Mouse (Mus musculus) lung, embryonic 14.5 days (tissue): Measurements from ENCODE around the gene Ins2. TPM values are rescaled to one million over a fixed set of nuclear protein-coding genes. Genes with fewer than 3 reads are reported as not detected.

ENCODE experiments used
- ATAC-seq: fragments of 200-750 bp; cut with Nextera tagmentation; 2 replicates; pipeline ENCODE4 v1.8.0; 2017; ENCODE audit warnings: mild to moderate bottlenecking, moderate TSS enrichment, moderate library complexity; ENCODE audit not compliant: insufficient read depth
- DNase-seq: peaks from one replicate; pipeline ENCODE4 v3.0.0-alpha.2; 2015
- H3K27ac ChIP-seq: fragments of 300-500 bp; sonication (generic); 2 replicates; pipeline ENCODE4 v1.5.1; 2014; ENCODE audit warnings: low read depth, mild to moderate bottlenecking, moderate library complexity
- H3K27me3 ChIP-seq: fragments of 300-500 bp; sonication (generic); 2 replicates; pipeline ENCODE4 v1.6.1; 2014; ENCODE audit warnings: low read length, control low read depth; ENCODE audit not compliant: insufficient read depth
- H3K36me3 ChIP-seq: fragments of 300-500 bp; sonication (generic); 2 replicates; pipeline ENCODE4 v1.6.1; 2014; ENCODE audit warnings: control low read depth; ENCODE audit not compliant: insufficient read depth
- H3K4me1 ChIP-seq: fragments of 300-500 bp; sonication (generic); 2 replicates; pipeline ENCODE4 v1.6.1; 2014; ENCODE audit warnings: antibody characterized with exemption, control low read depth; ENCODE audit not compliant: insufficient read depth
- H3K4me2 ChIP-seq: fragments of 300-500 bp; sonication (generic); 2 replicates; pipeline ENCODE4 v1.6.1; 2014; ENCODE audit warnings: mild to moderate bottlenecking
- H3K4me3 ChIP-seq: fragments of 300-500 bp; sonication (generic); 2 replicates; pipeline ENCODE4 v1.5.1; 2014; ENCODE audit warnings: low read depth, low read length
- H3K9ac ChIP-seq: fragments of 300-500 bp; sonication (generic); 2 replicates; pipeline ENCODE4 v1.6.1; 2014
- H3K9me3 ChIP-seq: fragments of 300-500 bp; sonication (generic); 2 replicates; pipeline ENCODE4 v1.6.1; 2016; ENCODE audit warnings: low read depth, low read length, control low read depth
- CTCF ChIP-seq: IDR thresholded peaks from 2 replicates; pipeline ENCODE4 v1.5.1; 2016; ENCODE audit warnings: antibody characterized with exemption, low read depth
- WGBS: fragments of 180-500 bp; shearing (Covaris S2); extraction: QIAGEN DNeasy Blood & Tissue Kit; methylation state at CpG from one replicate; pipeline ENCODE4 v1.1.7; 2014; 5-methylcytosine and 5-hydroxymethylcytosine counted together
- polyA plus RNA-seq: library from polyadenylated mRNA; unstranded; fragments of >200 nt; fragmentation: Nextera tagmentation; extraction: Ambion mirVana; gene quantifications from 2 replicates; pipeline ENCODE4 v1.2.1, GENCODE M21; 2014

Ins2 gene
- polyA plus RNA-seq, 1 experiment from 2014 or later, result not detected

DNA sequence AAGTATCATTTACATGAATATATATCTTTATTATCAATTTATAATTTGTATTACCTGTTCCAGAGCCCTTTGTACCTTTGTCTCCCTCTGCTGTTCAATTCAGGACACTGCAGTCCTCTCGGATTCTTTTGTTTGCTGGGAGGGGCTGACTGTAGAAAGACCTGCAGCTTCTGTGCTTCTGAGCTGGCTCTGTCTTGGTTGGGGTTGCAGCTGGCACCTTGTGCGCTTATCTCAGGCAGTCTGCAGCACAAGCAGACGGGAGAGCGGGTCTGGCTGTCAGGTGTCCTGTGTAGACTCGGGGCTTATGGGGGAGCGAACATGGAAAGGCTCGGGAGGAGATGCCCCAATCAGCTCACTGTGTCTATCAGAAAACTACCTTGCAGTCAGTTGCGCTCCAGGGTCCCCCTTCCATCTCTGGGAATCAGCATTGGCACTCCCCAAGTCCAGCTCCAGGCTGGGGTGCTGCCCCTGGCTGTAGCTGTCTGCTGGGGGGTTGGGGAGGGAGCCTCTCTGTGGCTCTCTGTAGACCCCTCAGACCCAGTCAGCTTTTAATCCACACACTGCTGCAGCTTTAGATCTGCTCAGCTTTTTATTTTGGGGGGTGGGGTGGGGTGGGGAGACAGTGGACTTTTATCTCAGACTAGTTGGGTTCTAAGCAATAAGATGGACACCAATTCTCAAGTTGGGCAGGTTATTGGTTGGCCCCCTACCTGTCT lies 28.2 kb downstream of the Ins2 start:
- Histone ChIP-seq H3K27me3 (no peaks in the 10 kb centered on the region), H3K9me3 (no peaks in the 10 kb centered on the region), H3K9ac (no peak overlapping the region), H3K4me2 (peak overlapping the region; percentile 50; the same call in 1 of the 2 replicates), H3K4me1 (no peaks in the 10 kb centered on the region), H3K27ac (no peak overlapping the region), H3K4me3 (peak overlapping the region; percentile 8; the same call in 1 of the 2 replicates), H3K36me3 (no peaks in the 10 kb centered on the region)
- DNase-seq (peak; percentile 72), ATAC-seq (no peak)
- 16% methylated on average over 8 of the region's 8 CpGs for WGBS
- peak; percentile 88 for TF ChIP-seq CTCF

DNA sequence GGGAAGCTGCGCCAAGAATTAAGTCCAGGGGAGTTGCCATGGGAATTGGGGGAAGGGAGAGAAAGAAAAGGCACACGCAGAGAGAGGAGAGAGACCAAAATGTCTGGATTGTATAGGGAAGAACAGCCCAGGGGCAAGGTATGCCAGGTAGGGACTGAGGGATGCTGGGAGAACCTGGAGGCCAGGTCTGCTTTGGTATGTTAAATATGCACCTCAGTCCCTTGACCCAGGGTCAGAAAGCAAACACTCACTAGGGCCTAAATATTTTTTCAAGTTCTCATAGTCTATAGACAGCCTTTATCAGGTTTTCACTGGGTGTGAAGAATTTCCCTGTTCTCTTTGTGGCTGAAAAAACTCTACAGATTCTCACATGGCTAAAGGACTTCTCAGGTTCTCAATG lies 36.3 kb downstream of the Ins2 start:
- no peaks in the 10 kb centered on the region for H3K36me3 ChIP-seq
- no peak for TF ChIP-seq CTCF
- peak overlapping the region; percentile 67 for H3K27ac ChIP-seq
- H3K9me3 ChIP-seq, result no peaks in the 10 kb centered on the region
- ATAC-seq (peak; percentile 69), DNase-seq (peak; percentile 34)
- H3K9ac ChIP-seq, result no peak overlapping the region
- no peaks in the 10 kb centered on the region for H3K4me1 ChIP-seq
- no peak overlapping the region for H3K4me2 ChIP-seq
- 64% methylated on average over 2 of the region's 2 CpGs for WGBS
- H3K4me3 ChIP-seq, result no peak overlapping the region
- H3K27me3 ChIP-seq, result no peaks in the 10 kb centered on the region

DNA sequence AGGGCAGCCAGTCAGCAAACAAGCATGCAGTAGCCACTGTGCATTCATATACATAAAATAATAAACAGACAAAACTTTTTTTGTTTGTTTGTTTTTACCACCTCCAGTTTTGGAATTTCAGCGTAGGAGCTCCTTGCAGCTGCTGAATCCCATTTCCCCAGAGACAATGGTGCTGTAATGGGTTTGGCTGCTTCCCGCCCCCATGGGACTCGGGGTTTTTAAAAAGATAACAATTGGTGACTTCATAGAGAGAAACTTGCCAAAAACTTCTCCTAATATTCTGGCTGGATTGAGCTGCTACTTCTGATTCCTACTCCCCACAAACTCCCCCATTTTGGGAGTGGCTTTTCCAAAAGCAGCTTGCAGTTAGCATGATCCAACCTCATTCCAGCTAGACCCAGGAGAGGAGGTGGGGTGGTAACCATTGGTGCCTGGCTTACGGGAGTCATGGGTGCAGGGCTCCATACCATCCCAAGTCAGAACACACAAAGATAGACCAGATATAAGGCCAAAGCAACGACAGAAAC lies 43.8 kb downstream of the Ins2 start:
- DNase-seq, result peak; percentile 9
- 58% methylated on average over 5 of the region's 5 CpGs for WGBS
- no peak overlapping the region for H3K4me2 ChIP-seq
- no peaks in the 10 kb centered on the region for H3K27me3 ChIP-seq
- no peak for ATAC-seq
- H3K4me3 ChIP-seq, result no peak overlapping the region
- H3K27ac ChIP-seq, result no peak overlapping the region
- H3K9ac ChIP-seq, result no peak overlapping the region
- no peak for TF ChIP-seq CTCF
- no peaks in the 10 kb centered on the region for H3K9me3 ChIP-seq
- no peaks in the 10 kb centered on the region for H3K36me3 ChIP-seq
- H3K4me1 ChIP-seq, result no peaks in the 10 kb centered on the region

DNA sequence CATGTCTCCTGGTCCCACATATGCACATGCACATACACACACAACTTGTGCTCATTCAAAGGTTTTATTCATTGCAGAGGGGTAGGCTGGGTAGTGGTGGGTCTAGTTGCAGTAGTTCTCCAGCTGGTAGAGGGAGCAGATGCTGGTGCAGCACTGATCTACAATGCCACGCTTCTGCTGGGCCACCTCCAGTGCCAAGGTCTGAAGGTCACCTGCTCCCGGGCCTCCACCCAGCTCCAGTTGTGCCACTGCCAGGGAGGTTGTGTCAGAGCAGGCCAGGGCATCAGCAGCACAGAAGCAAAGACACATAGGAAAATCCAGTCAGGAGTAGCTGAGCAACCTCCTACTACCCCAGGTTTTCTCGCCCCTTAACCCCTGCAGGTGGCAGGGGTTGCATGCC lies 64.6 kb downstream of the Ins2 start:
- TF ChIP-seq CTCF, result no peak
- no peak overlapping the region for H3K27ac ChIP-seq
- no peak for ATAC-seq
- H3K4me1 ChIP-seq, result no peaks in the 10 kb centered on the region
- H3K36me3 ChIP-seq, result no peaks in the 10 kb centered on the region
- WGBS, result 83% methylated on average over 3 of the region's 3 CpGs
- no peak for DNase-seq
- H3K4me2 ChIP-seq, result no peak overlapping the region
- no peak overlapping the region for H3K4me3 ChIP-seq
- no peak overlapping the region for H3K9ac ChIP-seq
- no peaks in the 10 kb centered on the region for H3K9me3 ChIP-seq
- H3K27me3 ChIP-seq, result no peaks in the 10 kb centered on the region

DNA sequence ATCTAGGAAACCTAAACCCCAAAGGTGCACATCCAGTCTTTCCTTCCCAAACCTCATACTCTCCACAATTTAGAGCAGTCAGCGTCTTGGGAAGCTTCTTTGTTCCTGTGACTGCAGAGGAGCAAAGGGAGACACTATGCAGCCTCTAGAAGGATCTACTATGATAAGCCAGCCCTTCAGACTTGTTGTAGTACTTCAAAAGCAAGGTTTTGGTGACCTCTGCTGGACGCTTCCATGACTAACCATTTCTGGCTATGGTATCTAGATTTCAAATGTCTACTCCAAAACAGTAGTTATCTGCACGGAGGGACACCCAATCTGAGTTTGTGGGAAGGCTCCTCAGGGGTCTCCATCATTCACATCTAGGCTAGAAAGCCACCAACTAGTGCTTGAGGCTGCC lies 67.5 kb downstream of the Ins2 start:
- peak; percentile 72 for TF ChIP-seq CTCF
- DNase-seq (peak; percentile 94), ATAC-seq (peak; percentile 57; the same call in 1 of the 2 replicates)
- 3% methylated on average over 3 of the region's 3 CpGs for WGBS
- Histone ChIP-seq H3K4me3 (no peak overlapping the region), H3K9ac (no peak overlapping the region), H3K9me3 (peaks cover 8% of the 10 kb centered on the region; the same call in 1 of the 2 replicates), H3K27ac (no peak overlapping the region), H3K4me1 (no peaks in the 10 kb centered on the region), H3K36me3 (no peaks in the 10 kb centered on the region), H3K27me3 (no peaks in the 10 kb centered on the region), H3K4me2 (no peak overlapping the region)

DNA sequence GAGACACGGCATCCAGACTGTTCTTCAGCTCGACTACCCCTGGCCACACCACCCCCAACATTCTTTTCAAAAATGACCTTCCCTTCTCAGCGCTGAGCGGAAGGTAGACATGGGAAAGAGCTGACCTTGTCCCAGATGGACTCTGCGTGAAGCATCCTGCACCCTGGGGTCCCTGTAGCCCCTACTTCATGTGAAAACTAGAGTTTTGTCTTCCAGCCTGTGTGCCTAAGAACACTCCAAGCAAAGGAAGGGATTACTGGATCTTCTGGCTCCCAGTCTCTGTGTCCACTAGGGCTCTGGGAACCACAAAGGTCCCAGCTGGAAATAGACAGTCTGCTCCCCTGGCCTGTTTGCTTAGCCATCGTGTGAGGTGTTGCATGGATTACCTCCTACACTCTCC lies 68.0 kb downstream of the Ins2 start:
- DNase-seq (no peak), ATAC-seq (peak; percentile 39; the same call in 1 of the 2 replicates)
- Histone ChIP-seq H3K4me3 (no peak overlapping the region), H3K9ac (no peak overlapping the region), H3K4me1 (no peaks in the 10 kb centered on the region), H3K9me3 (peaks cover 12% of the 10 kb centered on the region), H3K27ac (no peak overlapping the region), H3K4me2 (no peak overlapping the region), H3K36me3 (no peaks in the 10 kb centered on the region), H3K27me3 (no peaks in the 10 kb centered on the region)
- 63% methylated on average over 6 of the region's 6 CpGs for WGBS
- TF ChIP-seq CTCF, result no peak

DNA sequence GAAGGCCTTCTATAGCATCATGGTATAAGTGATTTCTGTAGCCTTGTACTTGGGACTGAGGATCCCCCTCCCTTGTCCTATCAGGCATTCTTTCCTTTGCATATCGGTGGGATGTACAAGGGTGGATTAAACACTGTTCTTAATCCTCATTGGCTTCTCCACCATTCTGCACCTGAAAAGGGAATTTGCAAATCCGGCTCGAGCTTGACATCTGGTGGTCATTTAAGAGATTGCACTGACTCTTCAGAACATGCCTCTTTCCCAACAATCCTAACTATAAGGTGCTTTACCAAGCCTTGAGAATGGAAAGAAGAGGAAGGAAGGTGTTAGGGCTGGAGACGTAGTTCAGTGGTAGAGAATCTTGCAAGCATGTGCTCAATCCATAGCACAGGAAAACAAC lies 71.1 kb downstream of the Ins2 start:
- ATAC-seq (no peak), DNase-seq (peak; percentile 87)
- WGBS, result 9% methylated on average over 4 of the region's 4 CpGs
- H3K4me3 ChIP-seq, result no peak overlapping the region
- H3K9me3 ChIP-seq, result peaks cover 23% of the 10 kb centered on the region
- H3K9ac ChIP-seq, result no peak overlapping the region
- H3K4me1 ChIP-seq, result no peaks in the 10 kb centered on the region
- H3K27ac ChIP-seq, result no peak overlapping the region
- no peak overlapping the region for H3K4me2 ChIP-seq
- TF ChIP-seq CTCF, result peak; percentile 85
- H3K27me3 ChIP-seq, result no peaks in the 10 kb centered on the region
- 0 out of 2 replicates have a peak, but pooled peaks cover 6% of the 10 kb centered on the region for H3K36me3 ChIP-seq
